Mouse (Mus musculus) fibroblast of lung, adult 2 months (primary cell): ENCODE measurements around the gene Unc5cl.

Source experiments
- DNase-seq: peaks from one replicate; pipeline ENCODE4 v3.0.0-alpha.2; 2011; ENCODE audit warnings: low read depth

Gene Unc5cl

GRCm38 (mm10) chr17:48432158-48432980 is 22.3 kb upstream of the Unc5cl start, which contains the start of gene Apobec2:
Gene Apobec2 (minus strand): TSS chr17:48432930.
- DNase-seq: no peak

- no peak for DNase-seq
These were observed 21.6 kb upstream of the Unc5cl start for GRCm38 (mm10) chr17:48433006-48433655.

- no peak for DNase-seq
These were observed 20.9 kb upstream of the Unc5cl start for GRCm38 (mm10) chr17:48433689-48434330.

- DNase-seq: no peak
These were observed 20.2 kb upstream of the Unc5cl start for GRCm38 (mm10) chr17:48434479-48434878.

GRCm38 (mm10) chr17:48436487-48436886 is 18.2 kb upstream of the Unc5cl start:
- DNase-seq: peak; percentile 11

- DNase-seq: peak; percentile 35
These were observed 17.2 kb upstream of the Unc5cl start for GRCm38 (mm10) chr17:48437421-48437911.

- no peak for DNase-seq
These were observed 11.8 kb upstream of the Unc5cl start for GRCm38 (mm10) chr17:48442745-48443457.

GRCm38 (mm10) chr17:48443542-48444145 is 11.1 kb upstream of the Unc5cl start:
- DNase-seq: no peak

- peak; percentile 21 for DNase-seq
These were observed 7.0 kb upstream of the Unc5cl start for GRCm38 (mm10) chr17:48447675-48448074.

- DNase-seq: no peak
These were observed 3.9 kb upstream of the Unc5cl start for GRCm38 (mm10) chr17:48450666-48451352.

GRCm38 (mm10) chr17:48451353-48451675 is 3.4 kb upstream of the Unc5cl start, which contains the start of gene Tspo2:
Gene Tspo2 (minus strand): TSS chr17:48451522.
- DNase-seq: no peak

GRCm38 (mm10) chr17:48451753-48452444 is 2.8 kb upstream of the Unc5cl start:
- peak; percentile 16 for DNase-seq

GRCm38 (mm10) chr17:48453489-48453888 is 1.2 kb upstream of the Unc5cl start:
- no peak for DNase-seq

- DNase-seq: no peak
These were observed 511 bp upstream of the Unc5cl start for GRCm38 (mm10) chr17:48454190-48454589.

- DNase-seq: no peak
These were observed 1.3 kb downstream of the Unc5cl start for GRCm38 (mm10) chr17:48455955-48456354.

GRCm38 (mm10) chr17:48457971-48458653 is 3.4 kb downstream of the Unc5cl start:
- no peak for DNase-seq

GRCm38 (mm10) chr17:48462096-48462495 is 7.4 kb downstream of the Unc5cl start:
- DNase-seq: no peak

- DNase-seq: no peak
These were observed 8.7 kb downstream of the Unc5cl start for GRCm38 (mm10) chr17:48463391-48463790.

- DNase-seq: no peak
These were observed 12.2 kb downstream of the Unc5cl start for GRCm38 (mm10) chr17:48466769-48467394.
